Mouse (Mus musculus): ENCODE measurements around the gene Mcmbp. TPM values are rescaled to one million over a fixed set of nuclear protein-coding genes. Genes with fewer than 3 reads are reported as not detected.
"Not testable (repeated sequence)": the region's sequence is repeated elsewhere in the genome, so short reads cannot be mapped to it uniquely, and the experiment has no call there.

Mcmbp gene
- polyA plus RNA-seq, 1 experiment from 2014 or later = 51.9 TPM

GRCm38 (mm10) chr7:128743898-128744297 lies 3.6 kb upstream of the Mcmbp start:
- Histone ChIP-seq H3K9me3 (no peaks in the 10 kb centered on the region), H3K4me1 (peaks cover 37% of the 10 kb centered on the region), H3K27me3 (ENCODE audit: insufficient read depth, poor library complexity, severe bottlenecking) (no peaks in the 10 kb centered on the region), H3K27ac (peak overlapping the region; percentile 92; the same call in 1 of the 2 replicates), H3K4me3 (peak overlapping the region; percentile 99), H3K36me3 (peaks cover 8% of the 10 kb centered on the region)
- no peak for DNase-seq (ENCODE audit: low spot score)
- 58% methylated on average over 2 of the region's 2 CpGs for WGBS

- DNase-seq (ENCODE audit: low spot score) = peak; percentile 78
- peak overlapping the region; percentile 98 for H3K27ac ChIP-seq
- under 1% methylated on average over 80 of the region's 80 CpGs for WGBS
- H3K36me3 ChIP-seq = peaks cover 11% of the 10 kb centered on the region; the same call in 1 of the 2 replicates
- H3K27me3 ChIP-seq (ENCODE audit: insufficient read depth, poor library complexity, severe bottlenecking) = no peaks in the 10 kb centered on the region
- H3K9me3 ChIP-seq = no peaks in the 10 kb centered on the region
- peaks cover 23% of the 10 kb centered on the region for H3K4me1 ChIP-seq
- H3K4me3 ChIP-seq = peak overlapping the region; percentile 96
Measured at GRCm38 (mm10) chr7:128739462-128740277, 625 bp downstream of the Mcmbp start.

- 3% methylated on average over 15 of the region's 15 CpGs for WGBS
- no peak for DNase-seq (ENCODE audit: low spot score)
- H3K9me3 ChIP-seq = no peaks in the 10 kb centered on the region
- no peak overlapping the region; the same call in 1 of the 2 replicates for H3K27ac ChIP-seq
- H3K27me3 ChIP-seq (ENCODE audit: insufficient read depth, poor library complexity, severe bottlenecking) = no peaks in the 10 kb centered on the region
- H3K4me1 ChIP-seq = peaks cover 23% of the 10 kb centered on the region
- peaks cover 13% of the 10 kb centered on the region; the same call in 1 of the 2 replicates for H3K36me3 ChIP-seq
- peak overlapping the region; percentile 96 for H3K4me3 ChIP-seq
Measured at GRCm38 (mm10) chr7:128739116-128739461, 1.2 kb downstream of the Mcmbp start.

- 72% methylated on average over 5 of the region's 5 CpGs for WGBS
- no peak for DNase-seq (ENCODE audit: low spot score)
Measured at GRCm38 (mm10) chr7:128738041-128738440, 2.3 kb downstream of the Mcmbp start.

GRCm38 (mm10) chr7:128731585-128731984 lies 8.7 kb downstream of the Mcmbp start:
- no peak overlapping the region for H3K4me3 ChIP-seq
- peaks cover 17% of the 10 kb centered on the region for H3K4me1 ChIP-seq
- H3K27ac ChIP-seq = no peak overlapping the region
- no peaks in the 10 kb centered on the region for H3K27me3 ChIP-seq (ENCODE audit: insufficient read depth, poor library complexity, severe bottlenecking)
- DNase-seq (ENCODE audit: low spot score) = no peak
- H3K36me3 ChIP-seq = peaks cover 17% of the 10 kb centered on the region; the same call in 1 of the 2 replicates
- WGBS = 63% methylated on average over 2 of the region's 2 CpGs
- no peaks in the 10 kb centered on the region for H3K9me3 ChIP-seq

More at GRCm38 (mm10) chr7:128738041-128738440, 2.3 kb downstream of the Mcmbp start:
- Histone ChIP-seq H3K9me3 (no peaks in the 10 kb centered on the region), H3K4me3 (peak overlapping the region; percentile 96), H3K4me1 (peaks cover 23% of the 10 kb centered on the region), H3K27ac (no peak overlapping the region), H3K36me3 (peaks cover 13% of the 10 kb centered on the region; the same call in 1 of the 2 replicates), H3K27me3 (ENCODE audit: insufficient read depth, poor library complexity, severe bottlenecking) (no peaks in the 10 kb centered on the region)

GRCm38 (mm10) chr7:128728738-128729137 lies 11.6 kb downstream of the Mcmbp start:
- Histone ChIP-seq H3K9me3 (no peaks in the 10 kb centered on the region), H3K4me3 (no peak overlapping the region), H3K27me3 (ENCODE audit: insufficient read depth, poor library complexity, severe bottlenecking) (no peaks in the 10 kb centered on the region), H3K27ac (no peak overlapping the region), H3K4me1 (peaks cover 25% of the 10 kb centered on the region), H3K36me3 (peaks cover 14% of the 10 kb centered on the region; the same call in 1 of the 2 replicates)
- DNase-seq (ENCODE audit: low spot score) = no peak
- 93% methylated on average over 10 of the region's 10 CpGs for WGBS

- WGBS = 53% methylated on average over 5 of the region's 5 CpGs
- Histone ChIP-seq H3K36me3 (peaks cover 20% of the 10 kb centered on the region), H3K9me3 (no peaks in the 10 kb centered on the region), H3K27ac (no peak overlapping the region), H3K4me3 (no peak overlapping the region), H3K4me1 (peaks cover 25% of the 10 kb centered on the region), H3K27me3 (ENCODE audit: insufficient read depth, poor library complexity, severe bottlenecking) (no peaks in the 10 kb centered on the region)
- no peak for DNase-seq (ENCODE audit: low spot score)
Measured at GRCm38 (mm10) chr7:128727701-128728100, 12.6 kb downstream of the Mcmbp start.

GRCm38 (mm10) chr7:128726999-128727398 lies 13.3 kb downstream of the Mcmbp start:
- Histone ChIP-seq H3K27ac (no peak overlapping the region), H3K36me3 (peaks cover 24% of the 10 kb centered on the region), H3K9me3 (no peaks in the 10 kb centered on the region), H3K4me3 (no peak overlapping the region), H3K4me1 (peaks cover 24% of the 10 kb centered on the region), H3K27me3 (ENCODE audit: insufficient read depth, poor library complexity, severe bottlenecking) (no peaks in the 10 kb centered on the region)
- 73% methylated on average over 10 of the region's 10 CpGs for WGBS
- DNase-seq (ENCODE audit: low spot score) = no peak

GRCm38 (mm10) chr7:128725189-128725588 lies 15.1 kb downstream of the Mcmbp start:
- Histone ChIP-seq H3K4me1 (peaks cover 18% of the 10 kb centered on the region), H3K27ac (no peak overlapping the region), H3K36me3 (peaks cover 39% of the 10 kb centered on the region), H3K9me3 (no peaks in the 10 kb centered on the region), H3K27me3 (ENCODE audit: insufficient read depth, poor library complexity, severe bottlenecking) (no peaks in the 10 kb centered on the region), H3K4me3 (no peak overlapping the region)
- 85% methylated on average over 9 of the region's 9 CpGs for WGBS
- DNase-seq (ENCODE audit: low spot score) = no peak

GRCm38 (mm10) chr7:128724761-128725160 lies 15.5 kb downstream of the Mcmbp start:
- 39% methylated on average over 4 of the region's 4 CpGs for WGBS
- Histone ChIP-seq H3K9me3 (no peaks in the 10 kb centered on the region), H3K36me3 (peaks cover 42% of the 10 kb centered on the region), H3K4me3 (no peak overlapping the region), H3K27me3 (ENCODE audit: insufficient read depth, poor library complexity, severe bottlenecking) (no peaks in the 10 kb centered on the region), H3K27ac (no peak overlapping the region), H3K4me1 (peaks cover 18% of the 10 kb centered on the region)
- peak; percentile 87 for DNase-seq (ENCODE audit: low spot score)

- H3K36me3 ChIP-seq = peaks cover 88% of the 10 kb centered on the region
- DNase-seq (ENCODE audit: low spot score) = no peak
- whole genome bisulfite sequencing = 65% methylated on average over 4 of the region's 4 CpGs
Measured at GRCm38 (mm10) chr7:128717991-128718390, 22.3 kb downstream of the Mcmbp start.

GRCm38 (mm10) chr7:128705735-128706134 lies 34.6 kb downstream of the Mcmbp start:
- Histone ChIP-seq H3K9me3 (no peaks in the 10 kb centered on the region), H3K27ac (no peak overlapping the region), H3K36me3 (peaks cover 99% of the 10 kb centered on the region), H3K27me3 (ENCODE audit: insufficient read depth, poor library complexity, severe bottlenecking) (no peaks in the 10 kb centered on the region), H3K4me3 (no peak overlapping the region), H3K4me1 (no peaks in the 10 kb centered on the region)
- 27% methylated on average over 4 of the region's 4 CpGs for WGBS
- peak; percentile 82 for DNase-seq (ENCODE audit: low spot score)

More at GRCm38 (mm10) chr7:128717991-128718390, 22.3 kb downstream of the Mcmbp start:
- Histone ChIP-seq H3K9me3 (no peaks in the 10 kb centered on the region), H3K27me3 (ENCODE audit: insufficient read depth, poor library complexity, severe bottlenecking) (no peaks in the 10 kb centered on the region), H3K4me1 (no peaks in the 10 kb centered on the region), H3K4me3 (no peak overlapping the region), H3K27ac (no peak overlapping the region)

- not testable (repeated sequence) for H3K4me1 ChIP-seq
- H3K36me3 ChIP-seq = peaks cover 81% of the 10 kb centered on the region
Measured at GRCm38 (mm10) chr7:128699959-128700358, 40.3 kb downstream of the Mcmbp start.

More at GRCm38 (mm10) chr7:128699959-128700358, 40.3 kb downstream of the Mcmbp start:
- not testable (repeated sequence) for H3K27ac ChIP-seq; DNase-seq (ENCODE audit: low spot score); H3K9me3 ChIP-seq; H3K27me3 ChIP-seq (ENCODE audit: insufficient read depth, poor library complexity, severe bottlenecking); H3K4me3 ChIP-seq
- WGBS = 77% methylated on average over 6 of the region's 6 CpGs

Data from heart, embryonic 10.5 days (tissue).